Mouse (Mus musculus) heart, embryonic 14.5 days (tissue): ENCODE results near the gene Lonrf2. TPM values are rescaled to one million over a fixed set of nuclear protein-coding genes. Genes with fewer than 3 reads are reported as not detected.

ENCODE experiments used
- ATAC-seq: fragments of 200-750 bp; cut with Nextera tagmentation; 2 replicates; pipeline ENCODE4 v1.8.0; 2017; ENCODE audit warnings: low read depth, moderate TSS enrichment; ENCODE audit not compliant: insufficient number of reproducible peaks, insufficient read depth, low FRiP score
- H3K27ac ChIP-seq, 2 experiments: fragments of 200-500 bp in 1 of 2; fragments of 300-500 bp in 1 of 2; sonication (generic) in 1 of 2; replicated peaks in 1 of 2; 2 replicates each; pipeline ENCODE4 v1.5.1; 2012 to 2014; ENCODE audit warnings: low read depth in 2 of 2, low read length in 2 of 2, control low read depth in 1 of 2, mild to moderate bottlenecking in 1 of 2, mixed read lengths in 1 of 2; ENCODE audit not compliant: control insufficient read depth in 1 of 2, insufficient read depth in 1 of 2
- H3K27me3 ChIP-seq: fragments of 300-500 bp; sonication (generic); 2 replicates; pipeline ENCODE4 v1.6.1; 2014; ENCODE audit warnings: mild to moderate bottlenecking, low read length, control low read depth; ENCODE audit not compliant: control insufficient read depth, insufficient read depth
- H3K36me3 ChIP-seq: fragments of 300-500 bp; sonication (generic); 2 replicates; pipeline ENCODE4 v1.6.1; 2014; ENCODE audit warnings: mild to moderate bottlenecking, control low read depth, low read length, mixed read lengths; ENCODE audit not compliant: control insufficient read depth, insufficient read depth
- H3K4me1 ChIP-seq, 2 experiments: fragments of 200-500 bp in 1 of 2; fragments of 300-500 bp in 1 of 2; sonication (generic) in 1 of 2; 2 replicates each; pipeline ENCODE4 v1.6.1; 2012 to 2014; ENCODE audit warnings: low read length in 2 of 2, control low read depth in 1 of 2, mixed read lengths in 1 of 2; ENCODE audit not compliant: control insufficient read depth in 2 of 2, insufficient read depth in 2 of 2
- H3K4me2 ChIP-seq: fragments of 300-500 bp; sonication (generic); 2 replicates; pipeline ENCODE4 v1.6.1; 2014; ENCODE audit warnings: mild to moderate bottlenecking, low read length
- H3K4me3 ChIP-seq, 2 experiments: fragments of 200-500 bp in 1 of 2; fragments of 300-500 bp in 1 of 2; sonication (generic) in 1 of 2; 2 replicates each; pipeline ENCODE4 v1.5.1; 2012 to 2014; ENCODE audit warnings: low read length in 2 of 2, mild to moderate bottlenecking in 2 of 2, control low read depth in 1 of 2, low read depth in 1 of 2, moderate library complexity in 1 of 2; ENCODE audit not compliant: control insufficient read depth in 1 of 2, insufficient read depth in 1 of 2
- H3K9ac ChIP-seq: fragments of 300-500 bp; sonication (generic); 2 replicates; pipeline ENCODE4 v1.6.1; 2014; ENCODE audit warnings: mild to moderate bottlenecking, low read length
- H3K9me3 ChIP-seq: fragments of 300-500 bp; sonication (generic); 2 replicates; pipeline ENCODE4 v1.6.1; 2016; ENCODE audit warnings: low read length, control low read depth; ENCODE audit not compliant: control insufficient read depth
- WGBS: fragments of 180-500 bp; shearing (Covaris S2); extraction: QIAGEN DNeasy Blood & Tissue Kit; methylation state at CpG from one replicate; pipeline ENCODE4 v1.1.7; 2014; 5-methylcytosine and 5-hydroxymethylcytosine counted together
- polyA plus RNA-seq: library from polyadenylated mRNA; unstranded; fragments of >200 nt; fragmentation: Nextera tagmentation; extraction: Ambion mirVana; gene quantifications from 2 replicates; pipeline ENCODE4 v1.2.1, GENCODE M21; 2014

Lonrf2 gene
- polyA plus RNA-seq, 1 experiment from 2014 or later: 0.84 TPM

GRCm38 (mm10) chr1:38856196-38856595 lies 19.7 kb upstream of the Lonrf2 start:
- Histone ChIP-seq H3K27ac (no peak overlapping the region), H3K4me1 (no peaks in the 10 kb centered on the region), H3K4me2 (no peak overlapping the region), H3K9me3 (no peaks in the 10 kb centered on the region), H3K4me3 (no peak overlapping the region), H3K27me3 (no peaks in the 10 kb centered on the region; the same call in 1 of the 2 replicates), H3K36me3 (no peaks in the 10 kb centered on the region), H3K9ac (no peak overlapping the region)
- WGBS: 12% methylated on average over 3 of the region's 3 CpGs
- ATAC-seq: no peak

- no peak overlapping the region for H3K27ac ChIP-seq
- 49% methylated on average over 2 of the region's 2 CpGs for WGBS
- H3K4me2 ChIP-seq: no peak overlapping the region
- no peaks in the 10 kb centered on the region for H3K4me1 ChIP-seq
- H3K36me3 ChIP-seq: no peaks in the 10 kb centered on the region
- no peaks in the 10 kb centered on the region; the same call in 1 of the 2 replicates for H3K27me3 ChIP-seq
- no peak overlapping the region for H3K4me3 ChIP-seq
- no peak for ATAC-seq
- no peaks in the 10 kb centered on the region for H3K9me3 ChIP-seq
- no peak overlapping the region for H3K9ac ChIP-seq
Measured at GRCm38 (mm10) chr1:38852250-38852649, 15.7 kb upstream of the Lonrf2 start.

- no peak overlapping the region for H3K4me2 ChIP-seq
- 60% methylated on average over 2 of the region's 2 CpGs for WGBS
- no peaks in the 10 kb centered on the region for H3K9me3 ChIP-seq
- H3K27me3 ChIP-seq: no peaks in the 10 kb centered on the region; the same call in 1 of the 2 replicates
- no peaks in the 10 kb centered on the region for H3K36me3 ChIP-seq
- no peak overlapping the region for H3K4me3 ChIP-seq
- no peaks in the 10 kb centered on the region for H3K4me1 ChIP-seq
- no peak overlapping the region for H3K27ac ChIP-seq
- ATAC-seq: no peak
- no peak overlapping the region for H3K9ac ChIP-seq
Measured at GRCm38 (mm10) chr1:38850650-38851049, 14.1 kb upstream of the Lonrf2 start.

- H3K4me1 ChIP-seq: no peaks in the 10 kb centered on the region
- H3K36me3 ChIP-seq: no peaks in the 10 kb centered on the region
- no peaks in the 10 kb centered on the region for H3K9me3 ChIP-seq
- no peaks in the 10 kb centered on the region; the same call in 1 of the 2 replicates for H3K27me3 ChIP-seq
- no peak for ATAC-seq
- no peak overlapping the region for H3K9ac ChIP-seq
- H3K4me2 ChIP-seq: no peak overlapping the region
- H3K4me3 ChIP-seq: no peak overlapping the region
- 87% methylated on average over 2 of the region's 2 CpGs for WGBS
- no peak overlapping the region for H3K27ac ChIP-seq
Measured at GRCm38 (mm10) chr1:38848451-38849289, 12.2 kb upstream of the Lonrf2 start.

GRCm38 (mm10) chr1:38847975-38848374 lies 11.5 kb upstream of the Lonrf2 start:
- no peak overlapping the region for H3K4me2 ChIP-seq
- WGBS: 67% methylated on average over 11 of the region's 11 CpGs
- H3K4me3 ChIP-seq: no peak overlapping the region
- no peaks in the 10 kb centered on the region for H3K9me3 ChIP-seq
- ATAC-seq: no peak
- no peaks in the 10 kb centered on the region for H3K4me1 ChIP-seq
- no peak overlapping the region for H3K9ac ChIP-seq
- H3K36me3 ChIP-seq: no peaks in the 10 kb centered on the region
- no peak overlapping the region for H3K27ac ChIP-seq
- H3K27me3 ChIP-seq: no peaks in the 10 kb centered on the region; the same call in 1 of the 2 replicates

GRCm38 (mm10) chr1:38843275-38843674 lies 6.8 kb upstream of the Lonrf2 start:
- H3K36me3 ChIP-seq: no peaks in the 10 kb centered on the region
- 80% methylated on average over 4 of the region's 4 CpGs for WGBS
- no peaks in the 10 kb centered on the region for H3K9me3 ChIP-seq
- H3K27me3 ChIP-seq: peaks cover 4% of the 10 kb centered on the region; the same call in 1 of the 2 replicates
- H3K4me2 ChIP-seq: no peak overlapping the region
- ATAC-seq: no peak
- no peaks in the 10 kb centered on the region for H3K4me1 ChIP-seq
- H3K27ac ChIP-seq: no peak overlapping the region
- no peak overlapping the region for H3K9ac ChIP-seq
- no peak overlapping the region for H3K4me3 ChIP-seq

- WGBS: 93% methylated on average over 1 of the region's 1 CpGs
- Histone ChIP-seq H3K9ac (no peak overlapping the region), H3K36me3 (no peaks in the 10 kb centered on the region), H3K9me3 (no peaks in the 10 kb centered on the region), H3K4me1 (no peaks in the 10 kb centered on the region), H3K27ac (no peak overlapping the region), H3K4me3 (no peak overlapping the region), H3K27me3 (peaks cover 4% of the 10 kb centered on the region; the same call in 1 of the 2 replicates), H3K4me2 (no peak overlapping the region)
- no peak for ATAC-seq
Measured at GRCm38 (mm10) chr1:38842861-38843260, 6.3 kb upstream of the Lonrf2 start.
